Mouse (Mus musculus): ENCODE results near the gene Snrpf.
"Not testable (repeated sequence)": the region's sequence is repeated elsewhere in the genome, so short reads cannot be mapped to it uniquely, and the experiment has no call there.

The Snrpf gene

GRCm38 (mm10) chr10:93575960-93576359 is 13.5 kb downstream of the Snrpf start:
- no peak for DNase-seq (ENCODE audit: low spot score in 2 of 2)

- DNase-seq (ENCODE audit: low spot score in 2 of 2): no peak
Measured at GRCm38 (mm10) chr10:93574966-93575365, 14.5 kb downstream of the Snrpf start.

GRCm38 (mm10) chr10:93572209-93572608 is 17.3 kb downstream of the Snrpf start:
- DNase-seq (ENCODE audit: low spot score in 2 of 2): no peak

- no peak for DNase-seq (ENCODE audit: low spot score in 2 of 2)
Measured at GRCm38 (mm10) chr10:93568671-93569070, 20.8 kb downstream of the Snrpf start.

GRCm38 (mm10) chr10:93567841-93568566 is 21.5 kb downstream of the Snrpf start:
- no peak for DNase-seq (ENCODE audit: low spot score in 2 of 2)

GRCm38 (mm10) chr10:93567066-93567465 is 22.4 kb downstream of the Snrpf start:
- no peak for DNase-seq (ENCODE audit: low spot score in 2 of 2)

GRCm38 (mm10) chr10:93564518-93565090 is 24.9 kb downstream of the Snrpf start:
- no peak for DNase-seq (ENCODE audit: low spot score in 2 of 2)

- no peak for DNase-seq (ENCODE audit: low spot score in 2 of 2)
Measured at GRCm38 (mm10) chr10:93559786-93560185, 29.7 kb downstream of the Snrpf start.

GRCm38 (mm10) chr10:93557971-93558370 is 31.5 kb downstream of the Snrpf start:
- not testable (repeated sequence) for DNase-seq (ENCODE audit: low spot score in 2 of 2)

GRCm38 (mm10) chr10:93552596-93552995 is 36.9 kb downstream of the Snrpf start:
- no peak for DNase-seq (ENCODE audit: low spot score in 2 of 2)

GRCm38 (mm10) chr10:93549821-93550220 is 39.7 kb downstream of the Snrpf start:
- no peak for DNase-seq (ENCODE audit: low spot score in 2 of 2)

- peak; percentile 49 to 83 for DNase-seq (ENCODE audit: low spot score in 2 of 2)
Measured at GRCm38 (mm10) chr10:93548991-93549390, 40.5 kb downstream of the Snrpf start.

GRCm38 (mm10) chr10:93547741-93548270 is 41.7 kb downstream of the Snrpf start:
- no peak for DNase-seq (ENCODE audit: low spot score in 2 of 2)

- no peak for DNase-seq (ENCODE audit: low spot score in 2 of 2)
Measured at GRCm38 (mm10) chr10:93544172-93544571, 45.3 kb downstream of the Snrpf start.

- DNase-seq (ENCODE audit: low spot score in 2 of 2): no peak
Measured at GRCm38 (mm10) chr10:93543176-93543575, 46.3 kb downstream of the Snrpf start.

- no peak for DNase-seq (ENCODE audit: low spot score in 2 of 2)
Measured at GRCm38 (mm10) chr10:93542356-93542755, 47.1 kb downstream of the Snrpf start.

- DNase-seq (ENCODE audit: low spot score in 2 of 2): no peak
Measured at GRCm38 (mm10) chr10:93541585-93541984, 47.9 kb downstream of the Snrpf start.

GRCm38 (mm10) chr10:93540431-93541210 is 48.9 kb downstream of the Snrpf start, which contains the start of gene Ccdc38:
Gene Ccdc38 (plus strand): TSS chr10:93540632.
- peak; percentile 40 to 42 for DNase-seq (ENCODE audit: low spot score in 2 of 2)

GRCm38 (mm10) chr10:93539775-93540430 is 49.6 kb downstream of the Snrpf start, which contains the start of gene Amdhd1:
Gene Amdhd1 (minus strand): TSS chr10:93540033.
- DNase-seq (ENCODE audit: low spot score in 2 of 2): peak; percentile 71 to 90

GRCm38 (mm10) chr10:93538818-93539217 is 50.7 kb downstream of the Snrpf start:
- no peak for DNase-seq (ENCODE audit: low spot score in 2 of 2)

- DNase-seq (ENCODE audit: low spot score in 2 of 2): no peak
Measured at GRCm38 (mm10) chr10:93538287-93538686, 51.2 kb downstream of the Snrpf start.
